Mouse (Mus musculus) liver, embryonic 14 days (tissue): ENCODE results near the gene Spock1. TPM values are rescaled to one million over a fixed set of nuclear protein-coding genes. Genes with fewer than 3 reads are reported as not detected.

Experiments used
- polyA plus RNA-seq: library from polyadenylated mRNA; depleted of rRNA; stranded (reverse); fragments of >200 nt; gene quantifications from 2 replicates; pipeline ENCODE4 v1.2.3, GENCODE M21; 2012; rRNA removed

Gene Spock1
- 0.03 and 0.07 TPM in 2 replicates for polyA plus RNA-seq

GRCm38 (mm10) chr13:57908266-57908582, at the start of gene Spock1:
Gene Spock1 (minus strand): TSS chr13:57908332.

Other genes starting within 250 kb of the Spock1 start
- gene Klhl3, start 205.3 kb upstream of the Spock1 start, polyA plus RNA-seq = 0.43 TPM in 2 replicates
- 55.1 and 59.7 TPM in 2 replicates for gene Hnrnpa0, start 220.2 kb upstream of the Spock1 start, polyA plus RNA-seq
- gene Idnk, start 249.3 kb upstream of the Spock1 start, polyA plus RNA-seq = 5.9 and 7.5 TPM in 2 replicates